Mouse (Mus musculus) cerebellum, adult 2 months (tissue): ENCODE measurements at regions not wholly inside any gene's neighbourhood (a gene's known extent, or its start where the extent isn't known, plus 50 kb on each side); places are given as distances from the start of the nearest gene placed in this dataset.

Experiments used
- DNase-seq, 2 experiments: peaks; one replicate each; pipeline ENCODE4 v3.0.0; 2021
- H3K27ac ChIP-seq: fragments of 200-500 bp; 2 replicates; pipeline ENCODE4 v1.5.1; 2012; ENCODE audit warnings: low read length, control low read depth, inconsistent platforms; ENCODE audit not compliant: insufficient read depth
- H3K27me3 ChIP-seq: fragments of 200-500 bp; 2 replicates; pipeline ENCODE4 v1.6.1; 2012; ENCODE audit warnings: inconsistent platforms, mild to moderate bottlenecking, low read length, moderate library complexity; ENCODE audit not compliant: control insufficient read depth, insufficient read depth
- H3K4me1 ChIP-seq: fragments of 200-500 bp; 2 replicates; pipeline ENCODE4 v1.6.1; 2011; ENCODE audit warnings: low read length; ENCODE audit not compliant: control insufficient read depth, insufficient read depth
- H3K4me3 ChIP-seq: fragments of 200-500 bp; replicated peaks from 2 replicates; pipeline ENCODE3; 2011; ENCODE audit warnings: mild to moderate bottlenecking, low read depth, low read length, control low read depth; ENCODE audit not compliant: insufficient read depth
- CTCF ChIP-seq: fragments of 200-500 bp; IDR thresholded peaks from 2 replicates; pipeline ENCODE4 v1.5.1; 2011; ENCODE audit warnings: low read depth, mild to moderate bottlenecking, control low read depth, low read length, moderate library complexity, borderline replicate concordance; ENCODE audit not compliant: insufficient read depth
- POLR2A ChIP-seq: fragments of 200-500 bp; IDR thresholded peaks from 2 replicates; pipeline ENCODE4 v1.6.1; 2011; ENCODE audit warnings: low read length, control low read depth, borderline replicate concordance; ENCODE audit not compliant: insufficient read depth
- whole genome bisulfite sequencing: fragments of 180-500 bp; shearing (Covaris S2); methylation state at CpG from one replicate; pipeline ENCODE4 v1.1.7; 2018; 5-methylcytosine and 5-hydroxymethylcytosine counted together

DNA sequence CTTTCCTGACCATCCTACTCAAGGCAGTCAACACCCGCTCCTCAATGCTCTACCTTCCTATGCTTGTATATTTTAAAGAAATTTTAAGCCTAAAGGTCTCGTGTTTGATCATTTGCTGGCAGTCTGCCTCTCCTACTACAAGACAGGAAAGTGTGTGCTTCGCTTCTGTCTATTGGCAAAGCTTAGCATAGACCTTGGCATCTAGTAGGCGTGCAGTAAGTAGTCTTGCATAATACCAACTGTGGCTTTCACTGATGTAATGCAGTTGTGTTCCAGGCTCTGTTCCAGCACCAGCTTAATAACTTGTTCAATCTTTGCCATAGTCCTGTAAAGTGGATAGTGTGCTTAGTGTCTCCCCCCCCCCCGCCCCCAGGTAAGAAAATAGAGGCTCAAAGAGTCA, 179.5 kb upstream of the Sox2 start:
- Histone ChIP-seq H3K4me1 (peaks cover 7% of the 10 kb centered on the region; the same call in 1 of the 2 replicates), H3K27me3 (no peaks in the 10 kb centered on the region), H3K27ac (no peak overlapping the region), H3K4me3 (no peak overlapping the region)
- DNase-seq: no peak
- WGBS: 44% methylated on average over 5 of the region's 5 CpGs
- TF ChIP-seq CTCF: no peak
- TF ChIP-seq POLR2A: no peak

- 95% methylated on average over 2 of the region's 2 CpGs for WGBS
- Histone ChIP-seq H3K27ac (no peak overlapping the region), H3K4me3 (no peak overlapping the region), H3K27me3 (no peaks in the 10 kb centered on the region), H3K4me1 (peaks cover 10% of the 10 kb centered on the region; the same call in 1 of the 2 replicates)
- no peak for DNase-seq
- TF ChIP-seq POLR2A (no peak), CTCF (no peak)
Observed at GRCm38 (mm10) chr3:34469946-34470345, 180.3 kb upstream of the Sox2 start.

GRCm38 (mm10) chr3:34466312-34466711, 183.9 kb upstream of the Sox2 start:
- TF ChIP-seq CTCF (no peak), POLR2A (no peak)

DNA sequence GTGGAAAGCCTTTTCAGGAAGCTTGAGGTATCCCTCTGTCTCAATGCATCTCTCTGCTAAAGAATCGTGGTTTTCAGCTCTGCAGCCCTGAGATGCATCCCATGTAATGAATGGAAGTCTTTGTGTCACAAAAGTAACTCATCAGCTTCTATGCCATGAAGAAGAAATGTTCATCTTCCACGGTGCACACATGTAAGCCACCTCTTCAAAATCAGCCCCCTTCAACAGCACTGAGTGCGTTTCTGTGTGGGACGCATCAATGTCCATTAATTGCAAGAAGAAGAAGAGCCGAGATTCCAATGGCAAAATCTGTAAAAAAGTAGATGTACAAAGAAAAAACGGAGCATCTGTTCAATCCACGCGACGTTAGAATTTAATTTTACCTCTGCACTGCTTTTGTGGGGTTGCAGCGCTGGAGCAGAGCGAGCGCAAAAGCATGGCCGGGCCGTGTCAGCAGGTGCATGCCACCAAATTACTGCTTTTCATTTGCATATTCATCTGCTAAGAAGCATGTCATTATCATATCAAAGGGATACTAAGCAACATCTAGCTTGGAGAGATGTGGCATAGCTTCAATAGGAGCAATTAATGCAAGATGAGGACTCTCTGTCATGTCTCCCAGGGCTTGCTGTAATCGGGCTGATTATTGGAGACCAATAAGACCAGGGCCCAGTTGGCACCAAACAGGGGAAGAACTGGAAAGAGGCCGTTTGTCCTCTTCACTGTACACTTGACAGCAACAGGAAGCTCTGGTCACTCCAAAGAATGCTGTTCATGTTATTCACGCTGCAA, 185.0 kb upstream of the Sox2 start:
- Histone ChIP-seq H3K4me3 (no peak overlapping the region), H3K4me1 (peaks cover 10% of the 10 kb centered on the region; the same call in 1 of the 2 replicates), H3K27ac (no peak overlapping the region), H3K27me3 (no peaks in the 10 kb centered on the region; the same call in 1 of the 2 replicates)
- DNase-seq: peak in 1 of 2 experiments; percentile 54
- WGBS: 43% methylated on average over 17 of the region's 17 CpGs
- TF ChIP-seq POLR2A (no peak), CTCF (no peak)

More at GRCm38 (mm10) chr3:34466312-34466711, 183.9 kb upstream of the Sox2 start:
- WGBS: 64% methylated on average over 4 of the region's 4 CpGs
- Histone ChIP-seq H3K27ac (no peak overlapping the region), H3K4me3 (no peak overlapping the region), H3K4me1 (peaks cover 10% of the 10 kb centered on the region; the same call in 1 of the 2 replicates), H3K27me3 (no peaks in the 10 kb centered on the region; the same call in 1 of the 2 replicates)
- peak in 1 of 2 experiments; percentile 24 for DNase-seq

GRCm38 (mm10) chr3:34458766-34459165, 191.4 kb upstream of the Sox2 start:
- 18% methylated on average over 6 of the region's 6 CpGs for WGBS
- H3K27ac ChIP-seq: no peak overlapping the region

GRCm38 (mm10) chr3:34457821-34458220, 192.4 kb upstream of the Sox2 start:
- WGBS: 89% methylated on average over 1 of the region's 1 CpGs
- Histone ChIP-seq H3K4me1 (no peaks in the 10 kb centered on the region), H3K4me3 (no peak overlapping the region), H3K27ac (no peak overlapping the region), H3K27me3 (no peaks in the 10 kb centered on the region)
- no peak for DNase-seq
- TF ChIP-seq CTCF: no peak
- TF ChIP-seq POLR2A: no peak

More at GRCm38 (mm10) chr3:34458766-34459165, 191.4 kb upstream of the Sox2 start:
- no peak for DNase-seq
- H3K4me1 ChIP-seq: no peaks in the 10 kb centered on the region
- TF ChIP-seq POLR2A (no peak), CTCF (no peak)
- H3K27me3 ChIP-seq: no peaks in the 10 kb centered on the region; the same call in 1 of the 2 replicates
- H3K4me3 ChIP-seq: no peak overlapping the region

GRCm38 (mm10) chr3:34456488-34457433, 193.4 kb upstream of the Sox2 start:
- Histone ChIP-seq H3K4me1 (no peaks in the 10 kb centered on the region), H3K27ac (no peak overlapping the region), H3K27me3 (no peaks in the 10 kb centered on the region), H3K4me3 (no peak overlapping the region)
- WGBS: 49% methylated on average over 23 of the region's 23 CpGs
- DNase-seq: no peak
- TF ChIP-seq POLR2A (no peak), CTCF (no peak)
